Mouse (Mus musculus) naive thymus-derived CD4-positive, alpha-beta T cell, adult 2 months (primary cell): ENCODE data around the gene Rhbdl2.

ENCODE experiments used
- DNase-seq: peaks from one replicate; pipeline ENCODE4 v3.0.0-alpha.2; 2011; ENCODE audit warnings: low read depth

The Rhbdl2 gene

DNA sequence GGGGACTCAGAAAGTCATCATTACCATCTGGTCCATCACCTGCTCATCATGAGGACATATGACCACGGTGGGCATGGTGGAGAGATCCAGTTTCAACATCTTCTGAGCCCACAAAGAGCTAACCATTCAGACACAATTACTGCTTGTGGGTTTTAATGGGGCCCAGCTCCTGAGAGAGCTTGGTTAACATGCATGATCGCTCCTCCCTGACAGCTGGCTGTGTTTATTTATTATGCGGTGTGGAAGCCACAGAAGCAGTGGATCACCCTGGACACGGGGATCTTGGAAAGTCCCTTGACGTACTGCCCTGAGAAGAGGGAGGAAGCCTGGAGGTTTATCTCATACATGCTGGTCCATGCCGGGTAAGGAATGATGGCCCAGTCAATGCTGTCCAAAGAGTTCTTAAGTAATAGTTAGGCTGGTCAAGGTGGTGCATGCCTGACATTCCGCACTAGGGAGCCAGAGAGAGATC, 26.4 kb downstream of the Rhbdl2 start:
- no peak for DNase-seq

DNA sequence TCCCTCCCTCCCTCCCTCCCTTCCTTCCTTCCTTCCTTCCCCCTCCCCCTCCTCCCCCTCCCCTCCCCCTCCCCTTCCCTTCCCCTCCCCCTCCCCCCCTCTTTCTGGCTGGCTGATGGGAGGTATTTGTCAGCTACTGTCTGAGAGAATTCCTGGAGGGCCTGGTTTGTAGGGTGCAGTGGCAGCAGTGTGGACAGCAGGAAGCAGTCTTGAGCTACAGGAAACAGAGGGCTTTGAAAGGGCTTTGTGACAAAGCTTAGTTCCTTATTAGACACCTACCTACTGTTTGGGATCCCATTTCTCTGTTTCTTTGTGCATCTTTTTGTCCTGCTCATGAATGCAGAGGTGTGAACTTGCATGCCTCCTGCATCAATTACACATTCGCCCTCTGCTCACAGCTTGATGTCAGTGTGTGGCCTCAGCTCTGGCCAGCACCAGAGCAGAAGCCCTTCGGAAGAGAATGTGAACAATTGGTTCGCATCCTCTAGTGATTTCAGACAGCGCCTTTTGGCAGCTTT, 31.5 kb downstream of the Rhbdl2 start:
- no peak for DNase-seq

DNA sequence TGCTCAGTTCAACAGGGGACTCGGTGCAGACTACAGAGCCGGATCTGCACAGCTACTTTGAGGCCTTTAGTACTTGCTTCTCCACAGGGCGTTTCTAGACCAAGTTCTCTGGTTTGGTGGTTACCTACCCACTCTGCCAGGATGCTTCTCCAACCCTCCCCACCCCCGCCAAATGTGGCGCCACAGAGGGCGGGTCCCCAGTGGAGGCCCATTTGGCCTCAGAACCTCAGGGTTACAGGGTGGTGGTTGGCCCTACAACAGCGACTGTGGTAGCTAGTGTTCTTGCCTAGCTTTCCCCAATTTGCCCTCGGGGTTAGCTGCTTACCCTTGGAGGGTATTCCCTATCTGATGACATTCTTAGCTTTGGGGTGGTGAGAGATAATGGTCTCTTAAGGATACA, 54.5 kb downstream of the Rhbdl2 start:
- no peak for DNase-seq

DNA sequence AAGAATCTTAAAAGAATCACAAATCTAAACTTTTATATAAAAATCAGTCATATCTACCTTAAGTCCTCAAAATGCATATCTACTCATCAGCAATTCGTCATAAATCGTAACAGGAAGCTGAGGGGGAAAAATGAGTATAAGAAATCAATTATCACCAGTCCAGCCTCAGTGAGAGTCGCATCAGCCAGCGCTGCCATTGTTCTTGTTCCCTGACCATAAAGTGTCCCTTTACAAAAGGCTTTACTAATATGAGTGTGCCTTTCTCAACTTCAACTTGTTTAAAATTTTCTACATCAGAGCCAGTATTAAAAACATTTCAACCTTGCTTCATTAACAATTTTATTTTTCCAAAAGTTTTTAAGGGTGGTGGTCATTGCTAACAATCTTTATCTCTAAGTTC, 69.2 kb downstream of the Rhbdl2 start:
- no peak for DNase-seq

DNA sequence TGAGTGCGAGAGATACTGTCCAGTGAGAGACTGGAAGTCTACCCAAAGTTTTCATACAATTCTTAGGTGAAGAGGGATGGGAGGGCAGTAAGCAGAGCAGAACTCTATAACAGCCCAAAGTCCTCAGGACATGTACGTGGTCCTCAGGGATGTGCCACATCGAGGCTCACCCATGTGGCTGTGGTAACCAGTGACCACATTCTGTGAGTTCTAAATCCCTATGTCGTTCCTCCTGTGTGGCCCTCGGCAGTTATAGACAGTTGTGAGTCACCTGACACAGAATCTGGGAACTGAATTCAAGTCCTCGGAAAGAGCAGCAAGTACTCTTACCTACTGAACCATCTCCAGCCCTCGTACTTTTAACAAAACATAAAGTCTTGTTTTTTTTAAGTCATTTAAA, 70.4 kb downstream of the Rhbdl2 start:
- DNase-seq: no peak

DNA sequence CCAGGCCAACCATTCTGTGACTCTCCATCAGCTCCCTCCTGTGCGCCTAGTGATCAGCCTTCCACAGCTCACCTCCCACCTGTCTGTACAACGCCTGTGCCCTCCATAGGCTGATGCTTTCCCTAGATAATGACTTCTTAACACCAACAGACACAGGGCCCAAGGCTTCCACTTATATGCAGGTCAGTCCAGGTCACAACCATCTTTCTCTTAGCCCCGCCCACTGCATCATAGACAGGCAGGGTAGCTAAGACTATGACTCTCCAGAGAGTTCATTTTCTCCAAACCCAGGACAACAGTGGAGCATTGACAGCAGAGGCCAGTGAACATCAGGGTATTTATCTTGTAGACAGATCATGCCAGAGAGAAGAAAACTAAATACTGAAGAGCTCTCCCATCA, 71.7 kb downstream of the Rhbdl2 start, which contains the start of gene 4933427I04Rik:
4933427I04Rik (plus strand) TSS at position 301 of the 400 bp plus-strand sequence.
- DNase-seq: no peak

DNA sequence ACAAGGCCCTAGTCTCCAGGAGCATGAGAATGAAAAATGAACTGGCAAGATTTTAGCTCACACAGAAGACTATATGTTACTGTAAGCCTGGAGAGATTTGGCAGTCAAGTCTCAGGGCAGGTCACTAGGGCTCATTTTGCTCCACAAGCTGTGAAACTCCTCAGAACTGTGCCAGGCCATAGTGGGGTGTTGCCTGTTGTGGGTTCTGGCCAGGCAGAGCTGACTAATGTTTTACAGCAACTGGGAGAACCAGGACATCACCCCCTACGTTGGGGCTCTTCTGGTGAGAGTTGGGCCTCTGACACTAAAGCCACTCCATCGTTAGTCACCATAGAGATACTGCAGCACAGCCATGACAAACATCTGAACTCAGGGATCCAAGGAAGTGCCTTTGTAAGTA, 72.1 kb downstream of the Rhbdl2 start:
- no peak for DNase-seq

DNA sequence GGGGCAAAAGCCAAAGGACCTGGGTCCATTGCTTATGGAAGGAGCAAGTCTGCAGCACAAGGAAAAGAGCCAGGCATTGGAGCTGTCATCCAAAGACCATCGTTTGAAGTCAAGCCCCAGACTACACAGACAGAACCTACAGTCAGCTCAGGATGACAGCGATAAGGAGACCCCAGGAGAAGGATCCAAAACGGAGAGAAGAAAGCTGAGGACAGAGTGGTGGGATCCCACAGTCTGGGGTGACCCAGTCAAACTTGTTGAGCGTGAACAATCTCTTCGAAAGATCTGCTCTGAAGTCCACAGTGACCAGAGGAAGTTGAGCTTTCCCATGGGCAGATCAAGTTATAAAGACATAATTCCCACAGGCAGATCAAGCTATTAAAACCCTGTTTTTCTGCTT, 72.9 kb downstream of the Rhbdl2 start:
- DNase-seq: no peak
